Mouse (Mus musculus): Measurements from ENCODE around the gene Rpl35a.

- TF ChIP-seq CTCF (IDR thresholded peaks at IDR 0.05; ENCODE audit: low read depth) (no peak), EP300 (IDR thresholded peaks at IDR 0.05; ENCODE audit: low read depth) (no peak)
Observed at GRCm38 (mm10) chr16:33021381-33021780, 34.9 kb upstream of the Rpl35a start.
